Mouse (Mus musculus) lung, postnatal 0 days (tissue): ENCODE data around the gene Adk.

Experiments used
- CTCF ChIP-seq: IDR thresholded peaks from 2 replicates; pipeline ENCODE4 v1.5.1; 2016; ENCODE audit warnings: antibody characterized with exemption, mild to moderate bottlenecking
- EP300 ChIP-seq: IDR thresholded peaks from 2 replicates; pipeline ENCODE4 v1.6.1; 2016; ENCODE audit warnings: antibody characterized with exemption, mild to moderate bottlenecking, control low read depth

DNA sequence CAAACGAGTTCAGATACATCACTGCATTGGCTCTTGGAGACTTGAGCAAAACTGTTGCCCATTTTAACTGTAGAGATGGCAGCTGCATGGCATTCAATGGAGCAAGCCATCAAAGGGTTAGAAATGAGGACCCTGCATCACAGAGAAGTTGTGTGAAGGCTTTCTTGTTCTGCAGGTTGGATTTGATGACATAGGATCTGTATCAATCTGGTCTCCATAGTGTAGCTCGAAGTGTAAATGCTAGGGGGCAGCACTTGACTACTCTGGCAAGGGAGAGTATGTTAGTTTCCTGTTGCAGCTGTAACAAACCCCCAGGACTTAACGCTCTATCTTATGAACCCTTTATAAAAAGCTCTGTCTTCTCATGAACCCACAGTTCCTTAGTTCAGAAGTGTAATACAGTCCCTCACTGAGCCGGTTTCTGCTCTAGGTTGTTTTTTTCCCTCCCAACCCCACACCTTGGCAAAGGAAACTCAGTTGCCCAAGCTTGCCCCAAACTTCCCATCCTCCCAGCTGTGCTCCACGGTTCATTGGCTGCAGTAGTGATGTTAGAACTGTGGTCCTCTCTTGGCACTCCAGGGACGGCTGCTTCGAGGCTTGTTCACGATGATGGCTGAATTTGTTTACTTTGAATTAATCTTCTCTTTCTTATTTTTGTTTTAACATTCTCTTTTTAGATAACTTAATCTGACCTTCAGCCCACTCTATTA, 91.2 kb downstream of the Adk start:
- TF ChIP-seq CTCF (peak; percentile 74), EP300 (no peak)
